Mouse (Mus musculus): ENCODE measurements around the gene Ift22.

- no peak for TF ChIP-seq CTCF (conservative IDR thresholded peaks at IDR 0.05; ENCODE audit: low read length)
- no peak for TF ChIP-seq NANOG (IDR thresholded peaks at IDR 0.05; ENCODE audit: borderline replicate concordance, low read length)
These were observed 25.0 kb upstream of the Ift22 start, which contains the start of gene Col26a1 for GRCm38 (mm10) chr5:136882788-136883439.

Measured in E14TG2a.4 (cell line).